Comparison of ENCODE assay signal across 8 mouse cellular contexts in the genomic region with DNA sequence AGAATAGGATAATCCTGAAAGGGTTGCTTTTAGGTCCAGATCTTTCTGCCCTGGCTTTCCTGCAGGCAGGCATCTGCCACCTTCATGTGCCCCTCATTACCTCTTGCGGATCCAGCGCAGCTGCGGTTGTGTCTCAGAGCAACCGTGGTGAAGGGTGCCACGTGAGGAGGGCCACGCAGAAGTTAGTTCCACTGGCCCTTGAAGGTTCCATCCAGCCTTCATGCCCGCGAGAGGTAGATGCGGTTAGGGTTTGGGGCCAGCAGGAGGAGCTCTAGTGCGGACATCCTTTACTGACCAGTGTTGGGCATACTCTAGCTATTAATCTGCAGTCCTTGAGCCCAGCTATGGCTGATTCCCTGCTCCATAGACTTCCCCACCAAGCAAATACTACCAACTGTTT. TPM values are rescaled to one million over a fixed set of nuclear protein-coding genes. Genes with fewer than 3 reads are reported as not detected.
A peak's percentile ranks its signal among the peaks of the same experiment; 100 is the strongest.
DNase-seq lines count a peak whose midpoint lies in the region; ATAC-seq lines count a peak whose summit lies in the region.

A gene (minus strand): TSS at position 149 of the 400 bp plus-strand sequence.

- no peak within 1 kb of the TSS for H3K27ac ChIP-seq in neural tube, embryonic 15.5 days (replicated peaks)
- H3K27ac ChIP-seq in forebrain, embryonic 14.5 days (ENCODE audit: low read depth, low read length) = no peak within 1 kb of the TSS

- peak; percentile 15 for DNase-seq in neural tube, embryonic 10.5 days (ENCODE audit: extremely low spot score, low spot score)
- DNase-seq in adrenal gland, postnatal 25 days = peak; percentile 7
- DNase-seq in lung, postnatal 4 days = peak; percentile 24 to 40
- DNase-seq in thymus, postnatal 25 days = peak; percentile 37
- DNase-seq in left cerebral cortex, adult 8-10 months (ENCODE audit: low spot score in 2 of 2) = no peak
- DNase-seq in layer of hippocampus, postnatal 10 days (ENCODE audit: low spot score in 2 of 2) = no peak
- DNase-seq in forebrain, embryonic 14.5 days (ENCODE audit: low spot score) = no peak

- H3K4me2 ChIP-seq in neural tube, embryonic 15.5 days = no peak within 1 kb of the TSS
- H3K4me2 ChIP-seq in forebrain, embryonic 14.5 days (ENCODE audit: low read length) = no peak within 1 kb of the TSS

- 44% methylated on average over 10 of the region's 10 CpGs for WGBS in neural tube, embryonic 15.5 days
- WGBS in forebrain, embryonic 14.5 days = 31% methylated on average over 10 of the region's 10 CpGs

- H3K9ac ChIP-seq in neural tube, embryonic 15.5 days (replicated peaks) = no peak within 1 kb of the TSS
- no peak within 1 kb of the TSS for H3K9ac ChIP-seq in forebrain, embryonic 14.5 days (ENCODE audit: low read length)

- no peaks in the 10 kb centered on the region for H3K9me3 ChIP-seq in neural tube, embryonic 15.5 days (replicated peaks)
- no peaks in the 10 kb centered on the region for H3K9me3 ChIP-seq in forebrain, embryonic 14.5 days (replicated peaks; ENCODE audit: control insufficient read depth, low read length)

- no peaks in the 10 kb centered on the region for H3K36me3 ChIP-seq in neural tube, embryonic 15.5 days
- H3K36me3 ChIP-seq in forebrain, embryonic 14.5 days (ENCODE audit: control insufficient read depth, insufficient read depth, low read length) = no peaks in the 10 kb centered on the region

- ATAC-seq in neural tube, embryonic 15.5 days (ENCODE audit: low FRiP score) = no peak
- ATAC-seq in forebrain, embryonic 14.5 days = no peak

- H3K27me3 ChIP-seq in neural tube, embryonic 15.5 days (replicated peaks) = no peaks in the 10 kb centered on the region
- no peaks in the 10 kb centered on the region for H3K27me3 ChIP-seq in forebrain, embryonic 14.5 days (replicated peaks; ENCODE audit: control insufficient read depth, insufficient read depth, low read length)

- H3K4me3 ChIP-seq in neural tube, embryonic 15.5 days (replicated peaks) = no peak within 1 kb of the TSS
- H3K4me3 ChIP-seq in forebrain, embryonic 14.5 days (ENCODE audit: low read depth, low read length) = no peak within 1 kb of the TSS

- H3K4me1 ChIP-seq in neural tube, embryonic 15.5 days = no peaks in the 10 kb centered on the region
- H3K4me1 ChIP-seq in forebrain, embryonic 14.5 days (ENCODE audit: control insufficient read depth, insufficient read depth, low read length) = no peaks in the 10 kb centered on the region

RNA-seq across cellular contexts. Expression of the gene that starts here (rescaled TPM):
- polyA plus RNA-seq in neural tube, embryonic 15.5 days (2015; fragmentation: Nextera tagmentation; extraction: Ambion mirVana) = not detected in 2 replicates
- not detected in 2 replicates for total RNA-seq in adrenal gland, postnatal 25 days (2021)
- not detected for total RNA-seq in left cerebral cortex, adult 8-10 months (2022)
- total RNA-seq in layer of hippocampus, postnatal 10 days (2021) = not detected
- polyA plus RNA-seq in forebrain, embryonic 14.5 days (2014; fragmentation: Nextera tagmentation; extraction: Ambion mirVana) = not detected in 2 replicates

Comparison
In these comparisons a context has a peak if more than half of its experiments do, and no peak if none do; other contexts are left out.
1. Peak in DNase-seq in adrenal gland, postnatal 25 days; RNA of the gene not detected or under 1 TPM.
2. DNase-seq: peak in neural tube, embryonic 10.5 days (single experiment), lung, postnatal 4 days (2 of 2) and thymus, postnatal 25 days (single experiment); none in left cerebral cortex, adult 8-10 months (0 of 2), layer of hippocampus, postnatal 10 days (0 of 2) and forebrain, embryonic 14.5 days (single experiment).